Mouse (Mus musculus) right cerebral cortex, postnatal 10 days (tissue): Measurements from ENCODE around the gene Platr17.
"Not testable (repeated sequence)": the region's sequence is repeated elsewhere in the genome, so short reads cannot be mapped to it uniquely, and the experiment has no call there.

Source experiments
- DNase-seq, 2 experiments: peaks; one replicate each; pipeline ENCODE4 v3.0.0; 2021; ENCODE audit warnings: low spot score in 2 of 2

The Platr17 gene

GRCm38 (mm10) chr17:33940206-33940805, 35.4 kb downstream of the Platr17 start, which contains the start of the genes Pfdn6 and Wdr46:
Pfdn6 (minus strand) TSS chr17:33940343.
Wdr46 (plus strand) TSS chr17:33940660.
- DNase-seq = peak; percentile 90 to 93

DNA sequence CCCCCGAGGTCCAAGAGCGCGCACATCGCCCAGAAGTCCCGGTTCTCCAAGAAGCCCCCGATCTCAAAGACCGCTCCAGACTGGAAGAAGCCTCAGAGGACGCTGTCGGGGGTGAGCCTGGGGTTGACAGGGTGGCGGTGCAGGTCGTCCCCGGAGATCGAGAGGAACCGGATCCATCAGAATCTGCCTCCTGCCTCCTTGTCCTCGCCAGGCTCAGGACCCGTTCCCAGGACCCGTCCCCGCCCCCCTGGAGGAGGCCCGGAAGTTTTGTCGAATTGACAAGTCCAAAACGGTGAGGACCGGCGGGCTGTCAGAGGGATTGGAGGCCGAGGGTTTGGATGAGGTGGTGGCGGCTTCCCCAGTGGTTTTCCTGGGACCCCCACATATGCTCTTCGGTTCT, 36.0 kb downstream of the Platr17 start:
- no peak for DNase-seq

GRCm38 (mm10) chr17:33941381-33941780, 36.4 kb downstream of the Platr17 start:
- DNase-seq = no peak

DNA sequence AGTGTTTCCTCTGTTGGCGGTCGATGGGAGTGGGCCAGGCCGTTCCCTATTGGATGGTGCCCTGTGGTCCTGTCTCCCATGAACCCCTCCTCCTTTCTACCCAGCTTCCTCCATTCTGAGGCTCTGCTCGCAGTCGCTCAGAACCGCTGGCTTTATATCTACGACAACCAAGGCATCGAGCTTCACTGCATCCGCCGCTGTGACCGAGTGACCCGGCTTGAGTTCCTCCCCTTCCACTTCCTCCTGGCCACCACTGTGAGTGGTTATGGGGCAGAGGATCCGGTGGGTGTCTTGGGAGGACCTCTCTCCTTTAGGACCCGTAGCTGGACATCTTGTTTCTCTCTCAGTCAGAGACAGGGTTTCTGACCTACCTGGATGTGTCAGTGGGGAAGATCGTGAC, 38.5 kb downstream of the Platr17 start:
- no peak for DNase-seq

DNA sequence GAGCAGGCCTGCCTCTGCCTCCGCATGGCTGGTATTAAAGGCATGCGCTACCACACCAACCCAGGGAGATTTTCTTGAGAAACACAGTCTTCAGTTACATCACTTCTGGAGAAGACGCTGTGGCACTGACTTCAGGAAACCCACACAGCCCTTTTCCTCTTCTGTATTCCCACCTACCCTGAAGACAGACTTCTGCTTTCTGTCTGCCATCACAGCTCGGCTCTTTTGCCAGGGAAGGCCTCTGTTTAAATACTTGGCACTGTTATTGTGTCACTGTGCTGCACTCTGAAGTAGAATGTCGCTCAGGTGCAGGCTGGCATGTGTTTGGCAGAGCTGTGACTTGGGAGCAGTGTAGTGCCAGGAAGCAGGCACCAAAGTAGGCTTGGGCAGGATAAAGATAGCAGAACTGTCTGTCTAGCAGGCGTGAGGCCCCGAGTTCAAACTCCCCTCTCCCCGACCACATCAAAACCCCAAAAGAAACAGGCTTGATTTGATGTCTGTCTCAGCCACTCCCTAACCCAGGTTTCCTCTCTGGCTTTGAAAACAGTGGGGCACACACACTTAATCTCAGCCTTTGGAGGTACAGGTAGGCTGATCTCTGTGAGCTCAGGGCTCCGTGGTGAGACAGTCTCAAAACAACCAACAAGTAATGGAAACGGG, 42.6 kb downstream of the Platr17 start:
- DNase-seq = no peak

- DNase-seq = no peak
These were observed 43.4 kb downstream of the Platr17 start for GRCm38 (mm10) chr17:33948090-33948904.

DNA sequence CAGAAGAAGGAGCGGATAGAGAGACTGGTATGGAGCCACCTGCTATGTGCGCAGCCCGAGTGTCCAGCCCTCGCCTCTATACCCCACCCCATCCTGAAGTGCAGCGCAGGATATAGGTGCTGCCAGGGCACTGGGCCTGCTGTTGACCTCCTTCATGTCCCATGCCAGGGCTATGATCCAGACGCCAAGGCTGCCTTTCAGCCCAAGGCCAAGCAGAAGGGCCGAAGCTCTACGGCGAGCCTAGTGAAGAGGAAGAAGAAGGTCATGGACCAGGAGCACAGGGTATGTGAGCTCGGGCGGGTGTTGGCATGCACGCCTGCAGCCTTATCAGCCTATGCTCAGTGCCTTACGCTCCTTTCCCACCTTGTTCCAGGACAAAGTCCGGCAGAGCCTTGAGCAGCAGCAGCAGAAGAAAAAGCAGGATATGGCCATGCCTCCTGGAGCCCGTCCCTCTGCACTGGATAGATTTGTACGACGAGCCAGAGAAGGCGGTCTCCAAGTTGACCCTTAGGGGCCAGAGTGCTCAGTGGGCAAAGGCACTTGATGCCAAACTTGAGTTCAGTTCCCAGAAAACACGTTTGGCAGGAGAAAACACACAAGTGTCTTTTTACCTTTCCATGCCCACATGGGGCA, 44.1 kb downstream of the Platr17 start:
- no peak for DNase-seq

- no peak for DNase-seq
These were observed 45.2 kb downstream of the Platr17 start for GRCm38 (mm10) chr17:33950131-33950625.

DNA sequence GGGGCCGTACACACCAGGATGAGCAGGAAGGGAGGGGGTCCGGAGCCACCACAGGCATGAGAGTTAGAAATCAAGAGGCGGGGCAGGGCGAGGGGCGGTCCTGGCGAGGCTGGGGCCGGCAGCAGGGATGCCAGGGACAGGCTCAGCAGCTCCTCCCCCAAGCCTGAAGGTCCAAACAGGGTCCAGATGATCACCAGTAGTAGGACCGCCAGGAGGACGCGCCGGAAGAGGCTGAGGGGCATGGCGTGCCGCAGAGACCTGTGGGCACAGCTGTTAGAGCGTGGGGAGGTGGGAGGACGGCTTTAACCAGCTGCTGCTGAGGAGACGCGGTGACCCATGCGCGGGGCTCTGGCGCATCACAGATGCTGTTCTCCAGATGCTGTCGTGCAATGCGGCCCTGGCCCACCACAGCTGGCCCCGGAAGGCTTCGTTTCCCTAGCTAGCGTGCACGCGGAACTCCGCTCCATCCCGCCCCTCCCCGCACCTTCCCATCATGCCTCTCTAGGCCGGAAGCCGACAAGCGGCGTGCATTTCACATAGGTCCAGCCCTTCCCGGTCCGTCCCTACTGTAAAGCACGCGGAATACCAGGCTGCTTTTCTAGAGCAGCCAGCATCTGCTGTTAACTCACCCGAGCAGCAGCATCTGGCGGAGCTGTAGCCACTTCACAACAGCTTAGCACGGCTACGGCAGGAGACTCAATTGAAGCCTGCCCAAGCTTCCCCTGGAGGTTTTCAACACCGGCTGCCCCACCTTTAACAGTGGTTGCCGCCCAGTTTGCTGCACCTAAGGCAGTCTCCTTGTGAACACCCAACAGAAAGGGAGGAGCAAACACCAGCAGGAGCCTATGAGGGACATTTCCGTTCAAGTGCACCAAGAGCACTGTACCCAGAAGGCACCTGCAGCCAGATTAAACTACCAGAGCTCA, 46.3 kb downstream of the Platr17 start, which contains the start of gene B3galt4:
B3galt4 (minus strand) TSS at position 468 of the 926 bp plus-strand sequence.
- DNase-seq = peak; percentile 89

- not testable (repeated sequence) for DNase-seq
These were observed 47.1 kb downstream of the Platr17 start for GRCm38 (mm10) chr17:33952015-33952414.

- DNase-seq = peak in 1 of 2 experiments; percentile 20
These were observed 47.9 kb downstream of the Platr17 start for GRCm38 (mm10) chr17:33952879-33953278.

- peak in 1 of 2 experiments; percentile 21 for DNase-seq
These were observed 48.4 kb downstream of the Platr17 start for GRCm38 (mm10) chr17:33953310-33953709.

- no peak for DNase-seq
These were observed 49.1 kb downstream of the Platr17 start for GRCm38 (mm10) chr17:33953961-33954565.

- peak in 1 of 2 experiments; percentile 52 for DNase-seq
These were observed 50.0 kb downstream of the Platr17 start for GRCm38 (mm10) chr17:33954646-33955554.

GRCm38 (mm10) chr17:33955555-33956214, 50.8 kb downstream of the Platr17 start, which contains the start of the genes Vps52 and Rps18:
Vps52 (plus strand) TSS chr17:33955812.
Rps18 (minus strand) TSS chr17:33956001.
- DNase-seq = peak; percentile 97 to 98
